8 mouse cellular contexts compared by ENCODE assay signal in genomic region chr3:104781471-104781903, GRCm38 (mm10). TPM values are rescaled to one million over a fixed set of nuclear protein-coding genes. Genes with fewer than 3 reads are reported as not detected.
A peak's percentile ranks its signal among the peaks of the same experiment; 100 is the strongest.
DNase-seq lines count a peak whose midpoint lies in the region; ATAC-seq and TF ChIP-seq lines count a peak whose summit lies in the region.

Fam19a3 (minus strand) TSS chr3:104781840.

- peak within 1 kb of the TSS; percentile 91 for H3K4me2 ChIP-seq in forebrain, postnatal 0 days (ENCODE audit: low read depth)
- peak within 1 kb of the TSS; percentile 90 for H3K4me2 ChIP-seq in hindbrain, embryonic 16.5 days (ENCODE audit: low read length)
- H3K4me2 ChIP-seq in liver, embryonic 16.5 days (ENCODE audit: low read depth, low read length), result peak within 1 kb of the TSS; percentile 72
- H3K4me2 ChIP-seq in neural tube, embryonic 15.5 days, result peak within 1 kb of the TSS; percentile 86

- H3K27ac ChIP-seq in thymus, adult 2 months (ENCODE audit: control insufficient read depth, insufficient read depth, low read length), result no peak within 1 kb of the TSS
- H3K27ac ChIP-seq in forebrain, postnatal 0 days (ENCODE audit: low read depth, low read length), result no peak within 1 kb of the TSS
- no peak within 1 kb of the TSS for H3K27ac ChIP-seq in hindbrain, embryonic 16.5 days (ENCODE audit: low read depth, low read length)
- no peak within 1 kb of the TSS for H3K27ac ChIP-seq in liver, embryonic 16.5 days (ENCODE audit: low read length)
- H3K27ac ChIP-seq in neural tube, embryonic 15.5 days (replicated peaks), result no peak within 1 kb of the TSS

- peak; percentile 18; the same call in 1 of the 2 replicates for ATAC-seq in forebrain, postnatal 0 days
- no peak for ATAC-seq in hindbrain, embryonic 16.5 days
- 0 out of 2 replicates have a peak, but pooled peaks have one; percentile 2 for ATAC-seq in liver, embryonic 16.5 days (ENCODE audit: low read depth)
- no peak for ATAC-seq in neural tube, embryonic 15.5 days (ENCODE audit: low FRiP score)

- peak within 1 kb of the TSS; percentile 51 for H3K9ac ChIP-seq in forebrain, postnatal 0 days
- peak within 1 kb of the TSS; percentile 47 for H3K9ac ChIP-seq in hindbrain, embryonic 16.5 days (ENCODE audit: low read depth, low read length)
- H3K9ac ChIP-seq in liver, embryonic 16.5 days (ENCODE audit: low read depth, low read length), result peak within 1 kb of the TSS; percentile 18; the same call in 1 of the 2 replicates
- H3K9ac ChIP-seq in neural tube, embryonic 15.5 days (replicated peaks), result peak within 1 kb of the TSS; percentile 38; the same call in 1 of the 2 replicates

- H3K36me3 ChIP-seq in thymus, adult 2 months (ENCODE audit: control insufficient read depth, insufficient read depth, low read length), result no peaks in the 10 kb centered on the region
- H3K36me3 ChIP-seq in forebrain, postnatal 0 days (ENCODE audit: insufficient read depth), result no peaks in the 10 kb centered on the region
- H3K36me3 ChIP-seq in hindbrain, embryonic 16.5 days (ENCODE audit: control insufficient read depth, insufficient read depth, low read length), result no peaks in the 10 kb centered on the region
- H3K36me3 ChIP-seq in liver, embryonic 16.5 days (ENCODE audit: control insufficient read depth, insufficient read depth), result no peaks in the 10 kb centered on the region
- no peaks in the 10 kb centered on the region for H3K36me3 ChIP-seq in neural tube, embryonic 15.5 days

- peaks cover 27% of the 10 kb centered on the region for H3K4me1 ChIP-seq in thymus, adult 2 months (replicated peaks; ENCODE audit: control insufficient read depth, insufficient read depth, low read length)
- H3K4me1 ChIP-seq in forebrain, postnatal 0 days (ENCODE audit: insufficient read depth), result 0 out of 2 replicates have a peak, but pooled peaks cover 10% of the 10 kb centered on the region
- peaks cover 15% of the 10 kb centered on the region for H3K4me1 ChIP-seq in hindbrain, embryonic 16.5 days (ENCODE audit: control insufficient read depth, insufficient read depth, low read depth, low read length)
- peaks cover 16% of the 10 kb centered on the region for H3K4me1 ChIP-seq in liver, embryonic 16.5 days (ENCODE audit: control insufficient read depth, low read depth, low read length)
- H3K4me1 ChIP-seq in neural tube, embryonic 15.5 days, result peaks cover 27% of the 10 kb centered on the region

- H3K4me3 ChIP-seq in thymus, adult 2 months (ENCODE audit: control insufficient read depth, insufficient read depth, low read length), result peak within 1 kb of the TSS; percentile 26
- H3K4me3 ChIP-seq in forebrain, postnatal 0 days (ENCODE audit: low read depth, low read length), result peak within 1 kb of the TSS; percentile 41
- peak within 1 kb of the TSS; percentile 44 for H3K4me3 ChIP-seq in hindbrain, embryonic 16.5 days (ENCODE audit: low read length)
- H3K4me3 ChIP-seq in liver, embryonic 16.5 days (ENCODE audit: low read depth, low read length), result peak within 1 kb of the TSS; percentile 55
- peak within 1 kb of the TSS; percentile 42 for H3K4me3 ChIP-seq in neural tube, embryonic 15.5 days (replicated peaks)

- no peaks in the 10 kb centered on the region for H3K9me3 ChIP-seq in forebrain, postnatal 0 days (ENCODE audit: low read length)
- no peaks in the 10 kb centered on the region for H3K9me3 ChIP-seq in hindbrain, embryonic 16.5 days (ENCODE audit: control insufficient read depth, low read length)
- H3K9me3 ChIP-seq in liver, embryonic 16.5 days (replicated peaks; ENCODE audit: control insufficient read depth, low read length), result no peaks in the 10 kb centered on the region
- no peaks in the 10 kb centered on the region for H3K9me3 ChIP-seq in neural tube, embryonic 15.5 days (replicated peaks)

- no peak for TF ChIP-seq CTCF in thymus, adult 2 months (IDR thresholded peaks at IDR 0.05; ENCODE audit: borderline replicate concordance, control insufficient read depth, extremely low read depth, insufficient read depth, low read length, poor library complexity)
- no peak for TF ChIP-seq CTCF in forebrain, postnatal 0 days (IDR thresholded peaks at IDR 0.05; ENCODE audit: low read depth)

- no peak; the same call in 1 of the 2 replicates for TF ChIP-seq POLR2A in thymus, adult 2 months (IDR thresholded peaks at IDR 0.05; ENCODE audit: control insufficient read depth, extremely low read depth, insufficient read depth, low read length, poor library complexity)

- peak; percentile 33 for DNase-seq in thymus, adult 2 months
- DNase-seq in thymus, adult 18-20 months, result no peak
- no peak for DNase-seq in forebrain, postnatal 0 days
- no peak for DNase-seq in left cerebral cortex, adult 9 months (ENCODE audit: low spot score in 2 of 2)
- DNase-seq in cerebellum, postnatal 14 days, result no peak

- peaks cover 9% of the 10 kb centered on the region; the same call in 1 of the 2 replicates for H3K27me3 ChIP-seq in thymus, adult 2 months (ENCODE audit: control insufficient read depth, insufficient read depth, low read length)
- peaks cover 51% of the 10 kb centered on the region for H3K27me3 ChIP-seq in forebrain, postnatal 0 days (ENCODE audit: insufficient read depth, low read length)
- peaks cover 54% of the 10 kb centered on the region for H3K27me3 ChIP-seq in hindbrain, embryonic 16.5 days (replicated peaks; ENCODE audit: control insufficient read depth, insufficient read depth, low read length)
- peaks cover 85% of the 10 kb centered on the region for H3K27me3 ChIP-seq in liver, embryonic 16.5 days (ENCODE audit: control insufficient read depth, insufficient read depth, low read depth, low read length)
- H3K27me3 ChIP-seq in neural tube, embryonic 15.5 days (replicated peaks), result peaks cover 95% of the 10 kb centered on the region

- 0% methylated on average over 26 of the region's 26 CpGs for WGBS in thymus, adult 2 months
- WGBS in forebrain, postnatal 0 days, result under 1% methylated on average over 26 of the region's 26 CpGs
- 1% methylated on average over 26 of the region's 26 CpGs for WGBS in hindbrain, embryonic 16.5 days
- WGBS in liver, embryonic 16.5 days (ENCODE audit: insufficient replicate concordance), result 0% methylated on average over 26 of the region's 26 CpGs
- under 1% methylated on average over 26 of the region's 26 CpGs for WGBS in neural tube, embryonic 15.5 days

RNA-seq across cellular contexts. Expression of gene Fam19a3, which starts in this region (rescaled TPM):
- 0.33 and 0.54 TPM in 2 replicates for polyA plus RNA-seq in thymus, adult 2 months (2012; rRNA removed)
- 0.08 and 0.10 TPM in 2 replicates for total RNA-seq in forebrain, postnatal 0 days (2014; rRNA removed)
- polyA plus RNA-seq in forebrain, postnatal 0 days (2015; fragmentation: Nextera tagmentation; extraction: Ambion mirVana), result 0.05 and 0.18 TPM in 2 replicates
- polyA plus RNA-seq in hindbrain, embryonic 16.5 days (2015; fragmentation: Nextera tagmentation; extraction: Ambion mirVana), result 0.05 and 0.10 TPM in 2 replicates
- polyA plus RNA-seq in liver, embryonic 16.5 days (2015; fragmentation: Nextera tagmentation; extraction: Ambion mirVana), result 0.04 TPM in 1 of 2 replicates, not detected in the other
- 0.09 and 0.17 TPM in 2 replicates for polyA plus RNA-seq in neural tube, embryonic 15.5 days (2015; fragmentation: Nextera tagmentation; extraction: Ambion mirVana)

Comparison
In these comparisons a context has a peak if more than half of its experiments do, and no peak if none do; other contexts are left out.
1. Peak in DNase-seq and H3K4me3 ChIP-seq in thymus, adult 2 months; RNA of the gene not detected or under 1 TPM.
2. Peak in ATAC-seq, H3K4me3 ChIP-seq, H3K9ac ChIP-seq and H3K4me2 ChIP-seq in forebrain, postnatal 0 days; RNA of the gene not detected or under 1 TPM.
3. Peak in ATAC-seq, H3K4me3 ChIP-seq, H3K9ac ChIP-seq and H3K4me2 ChIP-seq in liver, embryonic 16.5 days; RNA of the gene not detected or under 1 TPM.